Mouse (Mus musculus) embryonic fibroblast, embryonic 13.5 days (primary cell): ENCODE measurements around the gene Ppp1r18.

Experiments
- CTCF ChIP-seq: IDR thresholded peaks from 2 replicates; pipeline ENCODE4 v1.5.1; 2011; ENCODE audit warnings: mild to moderate bottlenecking, control low read depth, low read length, moderate library complexity, borderline replicate concordance; ENCODE audit not compliant: insufficient read depth
- POLR2A ChIP-seq: IDR thresholded peaks from 2 replicates; pipeline ENCODE4 v1.6.1; 2011; ENCODE audit warnings: low read depth, mild to moderate bottlenecking, control low read depth, low read length, moderate library complexity

DNA sequence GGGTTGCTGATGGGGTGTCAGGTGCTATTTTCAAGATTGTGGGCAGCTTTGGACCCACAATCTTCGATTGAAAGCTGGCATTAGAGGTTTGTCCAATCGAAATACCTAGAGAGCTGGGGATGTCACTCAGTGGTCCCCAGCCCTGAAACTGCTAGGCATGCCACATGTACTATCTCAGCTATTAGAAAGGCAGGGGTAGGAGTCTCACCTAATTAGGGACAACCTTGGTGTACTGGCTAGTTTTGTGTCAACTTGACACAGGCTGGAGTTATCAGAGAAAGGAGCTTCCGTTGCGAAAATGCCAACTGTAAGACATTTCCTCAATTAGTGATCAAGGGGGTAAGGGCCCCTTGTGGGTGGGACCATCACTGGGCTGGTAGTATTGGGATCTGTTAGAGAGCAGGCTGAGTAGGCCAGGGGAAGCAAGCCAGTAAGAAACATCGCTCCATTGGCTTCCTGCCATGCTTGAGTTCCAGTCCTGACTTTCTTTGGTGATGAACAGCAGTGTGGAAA is 32.1 kb upstream of the Ppp1r18 start:
- TF ChIP-seq CTCF (no peak), POLR2A (peak; percentile 68; the same call in 1 of the 2 replicates)
